Mouse (Mus musculus) heart, adult 2 months (tissue): Measurements from ENCODE around the gene Ptch1. TPM values are rescaled to one million over a fixed set of nuclear protein-coding genes. Genes with fewer than 3 reads are reported as not detected.

Source experiments
- DNase-seq, 2 experiments: peaks; one replicate each; pipeline ENCODE4 v3.0.0; 2021
- H3K27ac ChIP-seq: fragments of 200-600 bp; 2 replicates; pipeline ENCODE4 v1.8.1; 2022
- H3K27me3 ChIP-seq: fragments of 200-500 bp; 2 replicates; pipeline ENCODE4 v1.6.1; 2012; ENCODE audit warnings: mild to moderate bottlenecking, low read length, inconsistent platforms, mixed read lengths; ENCODE audit not compliant: control insufficient read depth, insufficient read depth
- H3K36me3 ChIP-seq: fragments of 200-500 bp; 2 replicates; pipeline ENCODE4 v1.6.1; 2012; ENCODE audit warnings: low read length, inconsistent platforms; ENCODE audit not compliant: control insufficient read depth, insufficient read depth
- H3K4me1 ChIP-seq: fragments of 200-500 bp; 2 replicates; pipeline ENCODE4 v1.6.1; 2011; ENCODE audit warnings: low read length; ENCODE audit not compliant: control insufficient read depth, insufficient read depth
- H3K4me3 ChIP-seq: fragments of 200-600 bp; 2 replicates; pipeline ENCODE4 v1.8.1; 2022
- H3K79me2 ChIP-seq: fragments of 200-500 bp; replicated peaks from 2 replicates; pipeline ENCODE4 v1.6.1; 2012; ENCODE audit warnings: mild to moderate bottlenecking, inconsistent platforms, low read length, moderate library complexity, mixed read lengths; ENCODE audit not compliant: control insufficient read depth, insufficient read depth
- H3K9ac ChIP-seq: fragments of 200-500 bp; 2 replicates; pipeline ENCODE4 v1.6.1; 2012; ENCODE audit warnings: low read depth, mild to moderate bottlenecking, control low read depth, inconsistent platforms, low read length, mixed read lengths
- CTCF ChIP-seq: fragments of 200-600 bp; IDR thresholded peaks from 2 replicates; pipeline ENCODE4 v1.8.1; 2022; ENCODE audit warnings: antibody characterized with exemption, mild to moderate bottlenecking, moderate library complexity
- EP300 ChIP-seq: fragments of 200-500 bp; IDR thresholded peaks from 2 replicates; pipeline ENCODE4 v1.6.1; 2011; ENCODE audit warnings: low read depth, low read length, control low read depth; ENCODE audit not compliant: insufficient read depth
- POLR2A ChIP-seq: fragments of 200-500 bp; IDR thresholded peaks from 2 replicates; pipeline ENCODE4 v1.6.1; 2011; ENCODE audit warnings: mild to moderate bottlenecking, low read depth, low read length, control low read depth; ENCODE audit not compliant: insufficient read depth
- WGBS: fragments of 180-500 bp; shearing (Covaris S2); methylation state at CpG from one replicate; pipeline ENCODE4 v1.1.7; 2018; 5-methylcytosine and 5-hydroxymethylcytosine counted together
- intact Hi-C: fragments of 180-260 bp; cut with DNase I; formaldehyde crosslinking; loops from one replicate; pipeline ENCODE4 v1.15.1; 2025
- polyA plus RNA-seq: library from polyadenylated mRNA; depleted of rRNA; stranded (reverse); fragments of >200 nt; gene quantifications from 2 replicates; pipeline ENCODE4 v1.2.3, GENCODE M21; 2012
- total RNA-seq, 2 experiments: library from RNA; stranded (reverse); gene quantifications; 2 replicates each; pipeline ENCODE4 v1.2.3; 2021

Ptch1 gene
- total and polyA plus RNA-seq, 3 experiments, result 6.7 to 16.4 (median 9.3) TPM

DNA sequence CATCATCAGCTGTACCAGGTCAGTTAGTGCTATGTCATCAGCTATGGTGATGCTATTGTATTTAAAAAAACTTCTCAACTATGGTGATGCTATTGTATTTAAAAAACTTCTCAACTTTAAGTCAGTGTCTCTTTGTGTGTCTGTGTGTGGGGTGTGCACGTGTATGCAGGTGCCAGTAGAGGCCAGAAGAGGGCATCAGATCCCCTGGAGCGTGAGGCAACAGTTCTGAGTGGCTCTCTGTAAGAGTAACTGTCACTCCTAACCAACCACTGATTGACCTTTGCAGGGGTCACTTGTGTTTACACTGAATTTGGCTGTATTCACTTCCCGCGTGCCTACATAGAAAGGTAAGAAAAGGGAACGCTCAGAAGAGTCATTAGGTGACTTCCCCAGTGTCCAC lies 65.6 kb downstream of the Ptch1 start:
- H3K9ac ChIP-seq, result no peak overlapping the region
- 95% methylated on average over 5 of the region's 5 CpGs for WGBS
- H3K27ac ChIP-seq, result no peak overlapping the region
- no peak for DNase-seq
- H3K36me3 ChIP-seq, result peaks cover 2% of the 10 kb centered on the region
- no peak overlapping the region for H3K4me3 ChIP-seq
- H3K4me1 ChIP-seq, result no peaks in the 10 kb centered on the region
- H3K27me3 ChIP-seq, result no peaks in the 10 kb centered on the region
- intact Hi-C loops, result no loop called here
- TF ChIP-seq CTCF (no peak; the same call in 1 of the 2 replicates), POLR2A (no peak), EP300 (no peak)
- H3K79me2 ChIP-seq, result no peaks in the 10 kb centered on the region

DNA sequence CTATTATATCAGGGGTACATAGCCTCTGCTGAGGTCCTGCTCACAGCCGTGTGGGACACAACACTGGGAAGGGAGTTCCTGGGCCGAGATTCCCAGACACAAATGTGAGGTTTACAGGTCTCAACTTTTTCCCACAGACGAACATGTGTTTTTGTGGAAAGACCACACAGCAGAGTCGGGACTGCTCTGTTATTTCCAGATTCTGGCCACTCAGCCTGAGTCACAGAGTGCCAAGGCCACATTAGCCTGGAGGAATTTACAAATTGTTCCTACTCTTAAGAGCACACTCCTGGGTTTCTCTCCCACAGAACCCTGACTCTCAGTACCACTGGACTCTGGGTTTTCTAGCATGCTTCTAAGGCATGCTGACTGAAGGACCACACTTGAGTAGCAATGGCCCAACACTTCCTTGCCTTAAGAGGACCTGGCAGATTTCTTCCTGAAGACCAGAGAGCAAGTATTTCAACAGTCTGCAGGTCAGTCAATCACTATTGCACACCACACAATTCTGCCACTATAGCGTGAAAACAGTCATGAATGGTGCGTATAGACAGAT lies 66.3 kb downstream of the Ptch1 start:
- WGBS, result 84% methylated on average over 6 of the region's 6 CpGs
- intact Hi-C loops, result no loop called here
- no peaks in the 10 kb centered on the region for H3K27me3 ChIP-seq

DNA sequence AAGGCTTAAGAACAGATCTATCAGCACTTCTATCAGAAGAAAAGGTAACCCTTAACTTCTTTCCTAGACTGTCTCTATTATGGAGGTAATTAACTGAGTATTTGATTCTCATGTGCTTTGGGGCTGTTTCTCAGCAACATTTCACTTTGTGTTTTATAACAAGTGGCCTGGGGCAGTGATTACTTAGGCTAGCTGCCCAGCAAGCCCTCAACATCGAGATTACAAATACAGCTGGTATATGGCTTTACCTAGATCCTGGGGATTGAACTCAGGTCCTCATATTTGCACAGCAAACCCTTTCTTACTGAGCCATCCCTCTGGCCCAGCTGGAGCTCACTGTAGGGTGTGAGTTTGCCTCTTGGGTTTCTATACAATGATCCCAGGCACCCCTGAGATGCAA lies 67.0 kb downstream of the Ptch1 start:
- H3K79me2 ChIP-seq, result no peaks in the 10 kb centered on the region
- intact Hi-C loops, result no loop called here
- no peak overlapping the region for H3K9ac ChIP-seq
- WGBS, result 53% methylated on average over 1 of the region's 1 CpGs
- no peaks in the 10 kb centered on the region for H3K27me3 ChIP-seq
- H3K27ac ChIP-seq, result no peak overlapping the region
- DNase-seq, result no peak
- TF ChIP-seq EP300, result no peak
- no peak for TF ChIP-seq POLR2A
- TF ChIP-seq CTCF, result no peak
- no peaks in the 10 kb centered on the region for H3K36me3 ChIP-seq
- no peaks in the 10 kb centered on the region for H3K4me1 ChIP-seq
- H3K4me3 ChIP-seq, result no peak overlapping the region

More for the DNA sequence above, 66.3 kb downstream of the Ptch1 start:
- DNase-seq, result no peak
- H3K27ac ChIP-seq, result no peak overlapping the region
- no peaks in the 10 kb centered on the region for H3K79me2 ChIP-seq
- H3K9ac ChIP-seq, result no peak overlapping the region
- no peak for TF ChIP-seq POLR2A
- no peak for TF ChIP-seq CTCF
- no peak for TF ChIP-seq EP300
- H3K4me3 ChIP-seq, result no peak overlapping the region
- H3K4me1 ChIP-seq, result no peaks in the 10 kb centered on the region
- no peaks in the 10 kb centered on the region for H3K36me3 ChIP-seq

DNA sequence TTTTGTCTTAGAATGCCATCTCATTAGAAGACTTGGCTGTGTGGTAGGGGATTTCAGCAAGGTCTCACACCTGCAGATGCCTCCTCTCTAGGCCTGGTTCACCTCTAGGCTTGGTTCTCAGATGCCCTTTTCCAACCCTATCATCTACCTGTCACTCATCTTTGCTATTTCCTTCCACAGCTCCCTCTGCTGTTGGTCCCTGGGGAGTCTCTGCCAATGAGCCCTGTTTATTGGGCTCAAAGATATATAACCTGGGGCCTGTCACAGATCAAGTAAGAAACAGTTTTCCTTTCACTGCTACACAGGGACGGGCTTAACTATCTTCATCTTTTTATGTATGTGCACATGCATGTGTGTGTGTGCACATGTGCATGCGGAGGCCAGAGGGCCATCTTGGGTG lies 71.0 kb downstream of the Ptch1 start:
- intact Hi-C loops, result no loop called here
- no peaks in the 10 kb centered on the region for H3K4me1 ChIP-seq
- no peak overlapping the region for H3K9ac ChIP-seq
- TF ChIP-seq POLR2A, result no peak
- no peak for TF ChIP-seq CTCF
- TF ChIP-seq EP300, result no peak
- no peak overlapping the region for H3K27ac ChIP-seq
- DNase-seq, result no peak
- no peaks in the 10 kb centered on the region for H3K79me2 ChIP-seq
- no peaks in the 10 kb centered on the region for H3K36me3 ChIP-seq
- WGBS, result 95% methylated on average over 2 of the region's 2 CpGs
- no peak overlapping the region for H3K4me3 ChIP-seq
- H3K27me3 ChIP-seq, result no peaks in the 10 kb centered on the region

DNA sequence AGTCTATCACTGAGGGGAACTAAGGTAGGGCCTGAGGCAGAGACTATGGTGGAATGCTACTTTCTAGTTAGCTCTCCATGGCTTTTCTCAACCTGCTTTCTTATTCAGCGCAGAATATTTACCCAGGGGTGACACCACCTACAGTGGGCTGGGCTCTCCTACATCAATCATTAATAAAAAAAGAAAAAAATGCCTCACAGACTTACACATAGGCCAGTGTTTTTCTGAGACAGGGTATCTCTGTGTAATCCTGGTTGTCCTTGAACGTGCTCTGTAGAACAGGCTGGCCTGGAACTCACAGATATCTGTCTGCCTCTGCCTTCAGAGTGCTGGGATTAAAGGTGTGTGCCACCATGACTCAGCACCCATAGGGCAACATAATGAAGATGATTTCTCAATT lies 73.9 kb downstream of the Ptch1 start:
- WGBS, result 94% methylated on average over 2 of the region's 2 CpGs
- Histone ChIP-seq H3K27me3 (no peaks in the 10 kb centered on the region), H3K9ac (no peak overlapping the region), H3K4me3 (no peak overlapping the region), H3K36me3 (no peaks in the 10 kb centered on the region), H3K4me1 (no peaks in the 10 kb centered on the region), H3K79me2 (no peaks in the 10 kb centered on the region), H3K27ac (no peak overlapping the region)
- no peak for DNase-seq
- TF ChIP-seq EP300, result no peak
- TF ChIP-seq CTCF, result no peak
- TF ChIP-seq POLR2A, result no peak
- intact Hi-C loops, result no loop called here

DNA sequence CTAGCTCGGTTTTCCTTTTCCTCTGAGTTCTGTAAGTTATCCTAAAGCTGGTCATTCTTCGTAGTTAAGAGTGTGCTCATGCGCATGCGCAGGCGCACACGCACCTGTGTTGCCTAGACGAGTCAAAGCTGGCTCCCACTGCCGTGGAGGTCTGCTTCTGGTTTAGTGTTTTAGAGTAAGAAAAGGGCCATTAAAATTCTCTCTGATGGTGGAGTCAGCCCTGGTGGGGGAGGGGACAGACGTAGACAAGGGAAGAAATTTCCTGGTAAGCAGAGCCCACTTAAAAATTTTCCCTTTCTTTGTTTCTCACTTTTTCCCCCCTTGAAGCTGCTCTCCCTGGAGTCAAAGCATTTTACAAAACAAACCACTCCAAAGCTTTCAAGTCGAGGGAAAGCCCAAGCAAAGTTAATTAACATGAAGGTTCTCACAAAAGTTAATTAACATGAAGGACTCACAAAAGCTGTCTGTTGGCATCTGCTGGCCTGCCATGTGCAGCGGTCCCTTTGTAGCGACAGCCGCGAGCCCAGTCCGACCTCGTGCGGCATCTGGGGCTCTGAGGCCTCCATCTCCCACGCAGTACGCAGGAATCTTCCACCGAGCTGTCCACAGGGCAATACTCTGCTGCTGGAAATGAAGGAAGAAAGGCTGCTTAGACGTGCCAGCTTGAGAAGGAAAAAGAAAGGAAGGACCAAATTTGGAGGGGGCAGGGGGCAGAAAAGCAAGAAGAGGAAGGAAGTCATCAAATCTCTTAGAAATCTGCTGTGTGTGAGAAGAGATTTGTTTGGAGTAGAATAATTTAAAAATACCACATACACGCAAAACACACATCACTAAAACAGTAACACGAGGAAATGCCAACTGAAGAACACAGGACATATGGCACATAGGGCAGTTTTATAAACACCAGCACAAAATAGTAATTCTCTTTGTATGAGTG lies 76.5 kb downstream of the Ptch1 start, which contains the start of gene Fancc:
TSS of gene Fancc (minus strand) at position 633 of the 937 bp plus-strand sequence.
- WGBS, result 39% methylated on average over 23 of the region's 23 CpGs
- Histone ChIP-seq H3K79me2 (no peaks in the 10 kb centered on the region), H3K9ac (no peak within 1 kb of the TSS), H3K36me3 (no peaks in the 10 kb centered on the region), H3K27ac (no peak within 1 kb of the TSS), H3K27me3 (no peaks in the 10 kb centered on the region), H3K4me3 (no peak within 1 kb of the TSS), H3K4me1 (no peaks in the 10 kb centered on the region)
- TF ChIP-seq CTCF (no peak), POLR2A (no peak), EP300 (no peak)
- intact Hi-C loops, result no loop called here
- no peak for DNase-seq
